Comparison of ENCODE assay signal across 8 mouse cellular contexts in the genomic region with DNA sequence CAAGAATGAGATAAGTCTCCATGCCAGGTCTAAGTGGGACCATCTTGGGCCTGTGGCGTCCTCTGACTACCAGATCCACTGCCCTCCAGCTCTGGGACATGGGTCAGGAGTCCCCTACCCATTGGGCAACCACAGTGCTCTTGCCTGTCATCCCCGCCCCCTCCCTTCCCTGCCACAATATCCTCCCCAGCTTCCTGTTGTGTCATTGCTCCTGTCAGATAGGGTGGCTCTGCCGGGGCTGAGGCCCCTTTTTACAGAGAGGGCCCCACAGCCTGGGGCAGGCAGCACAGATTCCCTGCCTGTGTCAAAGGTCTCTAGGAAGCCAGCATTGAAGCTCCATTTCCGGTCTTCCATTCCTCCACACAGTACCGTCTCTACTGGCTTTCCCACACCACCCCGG.
DNase-seq lines count a peak whose midpoint lies in the region; ATAC-seq and TF ChIP-seq lines count a peak whose summit lies in the region.

No protein-coding gene starts in this region.

- H3K27ac ChIP-seq in lung, embryonic 14.5 days (ENCODE audit: low read depth) = peak overlapping the region; percentile 95

- DNase-seq in retina, postnatal 1 day = peak; percentile 37
- no peak for DNase-seq in retina, embryonic 14.5 days (ENCODE audit: low spot score)
- peak; percentile 58 for DNase-seq in lung, embryonic 14.5 days
- peak; percentile 58 to 74 for DNase-seq in spleen, postnatal 4 days (ENCODE audit: low spot score in 2 of 2)
- no peak for DNase-seq in urinary bladder, postnatal 14 days (ENCODE audit: low spot score)
- no peak for DNase-seq in embryo, embryonic 10.5 days (ENCODE audit: low spot score)
- no peak for DNase-seq in kidney, postnatal 36 days

- H3K4me1 ChIP-seq in lung, embryonic 14.5 days (ENCODE audit: insufficient read depth) = peaks cover 65% of the 10 kb centered on the region

- peak; percentile 23 to 58; a peak in 3 of 4 replicates for ATAC-seq in hematopoietic stem cell, adult 5-6 weeks (replicated peaks in 1 of 2; ENCODE audit: insufficient read depth in 1 of 2, low FRiP score in 2 of 2, low TSS enrichment in 1 of 2, low read depth in 1 of 2, poor library complexity in 2 of 2, severe bottlenecking in 2 of 2)
- ATAC-seq in lung, embryonic 14.5 days (ENCODE audit: insufficient read depth) = no peak

- no peak for TF ChIP-seq CTCF in lung, embryonic 14.5 days (IDR thresholded peaks at IDR 0.05; ENCODE audit: low read depth)

- H3K9me3 ChIP-seq in lung, embryonic 14.5 days (ENCODE audit: low read depth, low read length) = no peaks in the 10 kb centered on the region

- peak overlapping the region; percentile 66; the same call in 1 of the 2 replicates for H3K9ac ChIP-seq in lung, embryonic 14.5 days

- H3K4me3 ChIP-seq in lung, embryonic 14.5 days (ENCODE audit: low read depth, low read length) = peak overlapping the region; percentile 0; the same call in 1 of the 2 replicates

- H3K4me2 ChIP-seq in lung, embryonic 14.5 days = peak overlapping the region; percentile 75

- no peaks in the 10 kb centered on the region for H3K36me3 ChIP-seq in lung, embryonic 14.5 days (ENCODE audit: insufficient read depth)

- 26% methylated on average over 6 of the region's 6 CpGs for WGBS in lung, embryonic 14.5 days

- no peaks in the 10 kb centered on the region for H3K27me3 ChIP-seq in lung, embryonic 14.5 days (ENCODE audit: insufficient read depth, low read length)

Comparison
In these comparisons a context has a peak if more than half of its experiments do, and no peak if none do; other contexts are left out.
1. DNase-seq: peak in retina, postnatal 1 day (single experiment), lung, embryonic 14.5 days (single experiment) and spleen, postnatal 4 days (2 of 2); none in retina, embryonic 14.5 days (single experiment), urinary bladder, postnatal 14 days (single experiment), embryo, embryonic 10.5 days (single experiment) and kidney, postnatal 36 days (0 of 2).